Mouse (Mus musculus) ES-E14 (cell line): ENCODE results near the gene Kif11. TPM values are rescaled to one million over a fixed set of nuclear protein-coding genes. Genes with fewer than 3 reads are reported as not detected.

ENCODE experiments used
- DNase-seq: peaks from one replicate; pipeline ENCODE4 v3.0.0-alpha.2; 2013; ENCODE audit warnings: low read depth, low spot score
- H3K27ac ChIP-seq: 2 replicates; pipeline ENCODE4 v1.5.1; 2012; ENCODE audit warnings: low read depth, mild to moderate bottlenecking, low read length, moderate library complexity, mixed read lengths; ENCODE audit not compliant: poor library complexity, insufficient read depth, severe bottlenecking
- H3K36me3 ChIP-seq: 2 replicates; pipeline ENCODE4 v1.6.1; 2012; ENCODE audit warnings: mild to moderate bottlenecking, low read length, moderate library complexity, mixed read lengths; ENCODE audit not compliant: control insufficient read depth, poor library complexity, insufficient read depth, severe bottlenecking
- H3K4me1 ChIP-seq, 2 experiments: fragments of 150-350 bp in 1 of 2; sonication (generic) in 1 of 2; 2 replicates each; pipeline ENCODE4 v1.6.1; 2012; ENCODE audit warnings: low read length in 2 of 2, mild to moderate bottlenecking in 1 of 2, mixed read lengths in 1 of 2; ENCODE audit not compliant: control insufficient read depth in 2 of 2, insufficient read depth in 2 of 2, poor library complexity in 1 of 2
- H3K4me3 ChIP-seq, 2 experiments: fragments of 150-350 bp in 1 of 2; sonication (generic) in 1 of 2; 2 replicates each; pipeline ENCODE4 v1.5.1; 2012; ENCODE audit warnings: low read length in 2 of 2, low read depth in 1 of 2, mild to moderate bottlenecking in 1 of 2, mixed read lengths in 1 of 2; ENCODE audit not compliant: insufficient read depth in 1 of 2, poor library complexity in 1 of 2, severe bottlenecking in 1 of 2
- H3K9ac ChIP-seq: 2 replicates; pipeline ENCODE4 v1.6.1; 2012; ENCODE audit warnings: low read depth, mild to moderate bottlenecking, low read length, mixed read lengths; ENCODE audit not compliant: poor library complexity, insufficient read depth, severe bottlenecking
- H3K9me3 ChIP-seq: fragments of 150-350 bp; sonication (generic); 2 replicates; pipeline ENCODE4 v1.6.1; 2012; ENCODE audit warnings: low read depth, mild to moderate bottlenecking, low read length; ENCODE audit not compliant: control insufficient read depth, insufficient read depth
- CHD2 ChIP-seq: IDR thresholded peaks from 2 replicates; pipeline ENCODE4 v1.6.1; 2014; ENCODE audit warnings: mild to moderate bottlenecking, low read depth, low read length, inconsistent platforms
- HCFC1 ChIP-seq: IDR thresholded peaks from 2 replicates; pipeline ENCODE4 v1.6.1; 2012; ENCODE audit warnings: low read length, inconsistent platforms, borderline replicate concordance; ENCODE audit not compliant: insufficient read depth
- MAFK ChIP-seq: IDR thresholded peaks from 2 replicates; pipeline ENCODE4 v1.6.1; 2014; ENCODE audit warnings: mild to moderate bottlenecking, low read depth, low read length, inconsistent platforms; ENCODE audit not compliant: insufficient read depth
- ZC3H11A ChIP-seq: IDR thresholded peaks from 2 replicates; pipeline ENCODE4 v1.6.1; 2012; ENCODE audit warnings: low read depth, mild to moderate bottlenecking, inconsistent platforms, low read length, borderline replicate concordance
- ZNF384 ChIP-seq: IDR thresholded peaks from 2 replicates; pipeline ENCODE4 v1.6.1; 2012; ENCODE audit warnings: low read depth, low read length, inconsistent platforms
- in situ Hi-C, 2 experiments: fragments of 600-800 bp; cut with MboI; formaldehyde crosslinking; loops; one replicate each; pipeline ENCODE4 v1.15.1; 2025; ENCODE audit warnings: low sequenced_read_pairs in 2 of 2, inconsistent platforms in 1 of 2; ENCODE audit not compliant: unreplicated experiment in 2 of 2
- total RNA-seq: library from RNA; depleted of rRNA; stranded (reverse); fragments of 300-350 nt; gene quantifications from 2 replicates; pipeline ENCODE4 v1.2.3, GENCODE M21; 2012

Kif11 gene
- total RNA-seq, 1 experiment: 59.4 TPM

GRCm38 (mm10) chr19:37346258-37346657, 29.9 kb upstream of the Kif11 start:
- in situ Hi-C loops: no loop called here
- TF ChIP-seq HCFC1 (no peak), CHD2 (no peak), ZNF384 (no peak), MAFK (no peak), ZC3H11A (no peak)

GRCm38 (mm10) chr19:37348331-37348730, 27.9 kb upstream of the Kif11 start:
- Histone ChIP-seq H3K9ac (no peak overlapping the region), H3K36me3 (peaks cover 6% of the 10 kb centered on the region; the same call in 1 of the 2 replicates), H3K4me3 (no peak overlapping the region), H3K9me3 (no peaks in the 10 kb centered on the region; the same call in 1 of the 2 replicates), H3K4me1 (peaks cover 0 to 3% of the 10 kb centered on the region in 2 experiments; a peak in 1 of 4 replicates), H3K27ac (no peak overlapping the region)
- DNase-seq: no peak
- in situ Hi-C loops: no loop called here
- no peak for TF ChIP-seq ZNF384
- TF ChIP-seq CHD2: no peak
- no peak for TF ChIP-seq ZC3H11A
- TF ChIP-seq MAFK: no peak
- no peak for TF ChIP-seq HCFC1

More at GRCm38 (mm10) chr19:37346258-37346657, 29.9 kb upstream of the Kif11 start:
- 0 out of 2 replicates have a peak, but pooled peaks cover 2% of the 10 kb centered on the region for H3K36me3 ChIP-seq
- H3K27ac ChIP-seq: no peak overlapping the region
- no peak overlapping the region for H3K4me3 ChIP-seq
- no peaks in the 10 kb centered on the region for H3K9me3 ChIP-seq
- no peak overlapping the region for H3K9ac ChIP-seq
- peaks cover under 1 to 2% of the 10 kb centered on the region in 2 experiments; a peak in 1 of 4 replicates for H3K4me1 ChIP-seq
- DNase-seq: no peak

GRCm38 (mm10) chr19:37348952-37349351, 27.3 kb upstream of the Kif11 start:
- DNase-seq: no peak

GRCm38 (mm10) chr19:37352756-37353155, 23.4 kb upstream of the Kif11 start:
- TF ChIP-seq ZC3H11A (no peak), MAFK (no peak), CHD2 (no peak)
- peaks cover 0 to 4% of the 10 kb centered on the region in 2 experiments; a peak in 1 of 4 replicates for H3K4me1 ChIP-seq
- no peaks in the 10 kb centered on the region; the same call in 1 of the 2 replicates for H3K9me3 ChIP-seq
- in situ Hi-C loops: no loop called here
- H3K27ac ChIP-seq: no peak overlapping the region
- H3K4me3 ChIP-seq: no peak overlapping the region
- no peak for DNase-seq
- peaks cover 6% of the 10 kb centered on the region; the same call in 1 of the 2 replicates for H3K36me3 ChIP-seq
- no peak overlapping the region for H3K9ac ChIP-seq

More at GRCm38 (mm10) chr19:37348952-37349351, 27.3 kb upstream of the Kif11 start:
- no peak overlapping the region for H3K4me3 ChIP-seq
- H3K9ac ChIP-seq: no peak overlapping the region
- no peaks in the 10 kb centered on the region; the same call in 1 of the 2 replicates for H3K9me3 ChIP-seq
- in situ Hi-C loops: no loop called here
- H3K4me1 ChIP-seq: peaks cover 0 to 4% of the 10 kb centered on the region in 2 experiments; a peak in 1 of 4 replicates
- no peak overlapping the region for H3K27ac ChIP-seq
- H3K36me3 ChIP-seq: peaks cover 6% of the 10 kb centered on the region; the same call in 1 of the 2 replicates
- TF ChIP-seq MAFK: no peak
- no peak for TF ChIP-seq CHD2
- no peak for TF ChIP-seq ZC3H11A
- no peak for TF ChIP-seq HCFC1
- TF ChIP-seq ZNF384: no peak

GRCm38 (mm10) chr19:37353331-37353730, 22.9 kb upstream of the Kif11 start:
- Histone ChIP-seq H3K27ac (no peak overlapping the region), H3K36me3 (peaks cover 6% of the 10 kb centered on the region; the same call in 1 of the 2 replicates), H3K4me3 (no peak overlapping the region), H3K9ac (no peak overlapping the region), H3K9me3 (no peaks in the 10 kb centered on the region; the same call in 1 of the 2 replicates), H3K4me1 (peaks cover 0 to 4% of the 10 kb centered on the region in 2 experiments; a peak in 1 of 4 replicates)
- in situ Hi-C loops: no loop called here
- no peak for TF ChIP-seq MAFK
- DNase-seq: no peak
